Mouse (Mus musculus) monocyte, adult 5-6 weeks (primary cell): Measurements from ENCODE around the gene D430042O09Rik. TPM values are rescaled to one million over a fixed set of nuclear protein-coding genes. Genes with fewer than 3 reads are reported as not detected.

Experiments used
- ATAC-seq: fragments of 153-309, 156-312 bp; replicated peaks from 2 replicates; pipeline ENCODE4 v1.8.0; 2017; ENCODE audit warnings: mild to moderate bottlenecking; ENCODE audit not compliant: low TSS enrichment, insufficient number of reproducible peaks, severe bottlenecking, poor library complexity, low FRiP score
- total RNA-seq: library from RNA; stranded (forward); fragments of 200-1000, 200-491, 200-594 nt; gene quantifications from 3 replicates; pipeline ENCODE4 v1.2.3, GENCODE M21; 2017

D430042O09Rik gene
- total RNA-seq, 1 experiment from 2014 or later, result 12.3 TPM

GRCm38 (mm10) chr7:125846866-125847527 lies 139.3 kb downstream of the D430042O09Rik start:
- no peak for ATAC-seq

- no peak for ATAC-seq
Measured at GRCm38 (mm10) chr7:125847528-125847866, 139.8 kb downstream of the D430042O09Rik start.

GRCm38 (mm10) chr7:125859564-125859963 lies 151.9 kb downstream of the D430042O09Rik start:
- ATAC-seq, result no peak

- ATAC-seq, result no peak
Measured at GRCm38 (mm10) chr7:125860421-125860820, 152.7 kb downstream of the D430042O09Rik start.

GRCm38 (mm10) chr7:125864026-125864425 lies 156.3 kb downstream of the D430042O09Rik start:
- no peak for ATAC-seq

GRCm38 (mm10) chr7:125865234-125865633 lies 157.5 kb downstream of the D430042O09Rik start:
- ATAC-seq, result no peak

- ATAC-seq, result no peak
Measured at GRCm38 (mm10) chr7:125868570-125868969, 160.9 kb downstream of the D430042O09Rik start.

GRCm38 (mm10) chr7:125871404-125872201 lies 163.9 kb downstream of the D430042O09Rik start:
- ATAC-seq, result no peak

- no peak for ATAC-seq
Measured at GRCm38 (mm10) chr7:125872202-125872580, 164.5 kb downstream of the D430042O09Rik start.

- no peak for ATAC-seq
Measured at GRCm38 (mm10) chr7:125872874-125873273, 165.2 kb downstream of the D430042O09Rik start.

- ATAC-seq, result no peak
Measured at GRCm38 (mm10) chr7:125873971-125874495, 166.3 kb downstream of the D430042O09Rik start.

GRCm38 (mm10) chr7:125878040-125878439 lies 170.4 kb downstream of the D430042O09Rik start:
- no peak for ATAC-seq

GRCm38 (mm10) chr7:125883232-125883631 lies 175.5 kb downstream of the D430042O09Rik start:
- ATAC-seq, result no peak

GRCm38 (mm10) chr7:125886116-125886680 lies 178.5 kb downstream of the D430042O09Rik start:
- no peak for ATAC-seq

GRCm38 (mm10) chr7:125887124-125887523 lies 179.4 kb downstream of the D430042O09Rik start:
- ATAC-seq, result no peak

GRCm38 (mm10) chr7:125887761-125888160 lies 180.1 kb downstream of the D430042O09Rik start:
- ATAC-seq, result no peak

GRCm38 (mm10) chr7:125888373-125888772 lies 180.7 kb downstream of the D430042O09Rik start:
- ATAC-seq, result no peak

- ATAC-seq, result no peak
Measured at GRCm38 (mm10) chr7:125893621-125894020, 185.9 kb downstream of the D430042O09Rik start.

- ATAC-seq, result no peak
Measured at GRCm38 (mm10) chr7:125897059-125897458, 189.4 kb downstream of the D430042O09Rik start.

GRCm38 (mm10) chr7:125899036-125899435 lies 191.3 kb downstream of the D430042O09Rik start:
- no peak for ATAC-seq
